Mouse (Mus musculus) small intestine, adult 2 months (tissue): ENCODE results near the gene Nectin3. TPM values are rescaled to one million over a fixed set of nuclear protein-coding genes. Genes with fewer than 3 reads are reported as not detected.

Experiments used
- H3K27ac ChIP-seq: fragments of 200-500 bp; 2 replicates; pipeline ENCODE4 v1.5.1; 2012; ENCODE audit warnings: low read depth, low read length, control low read depth, inconsistent platforms; ENCODE audit not compliant: insufficient read depth
- H3K27me3 ChIP-seq: fragments of 200-500 bp; 2 replicates; pipeline ENCODE4 v1.6.1; 2012; ENCODE audit warnings: mild to moderate bottlenecking, moderate library complexity, low read length, inconsistent platforms; ENCODE audit not compliant: control insufficient read depth, insufficient read depth
- H3K36me3 ChIP-seq: fragments of 200-500 bp; 2 replicates; pipeline ENCODE4 v1.6.1; 2012; ENCODE audit warnings: mild to moderate bottlenecking, low read length, control low read depth, inconsistent platforms; ENCODE audit not compliant: control insufficient read depth, insufficient read depth
- H3K4me1 ChIP-seq: fragments of 200-500 bp; 2 replicates; pipeline ENCODE4 v1.6.1; 2012; ENCODE audit warnings: low read length, inconsistent platforms, mixed read lengths; ENCODE audit not compliant: control insufficient read depth, insufficient read depth, insufficient read length
- H3K4me3 ChIP-seq: fragments of 200-500 bp; 2 replicates; pipeline ENCODE4 v1.5.1; 2012; ENCODE audit warnings: low read depth, mild to moderate bottlenecking, control low read depth, inconsistent platforms, low read length, moderate library complexity
- CTCF ChIP-seq: fragments of 200-500 bp; IDR thresholded peaks from 2 replicates; pipeline ENCODE4 v1.5.1; 2012; ENCODE audit warnings: low read depth, mild to moderate bottlenecking, control low read depth, inconsistent platforms, low read length, moderate library complexity, mixed read lengths; ENCODE audit not compliant: insufficient replicate concordance, insufficient read length; ENCODE audit errors: extremely low read depth
- POLR2A ChIP-seq: fragments of 200-500 bp; IDR thresholded peaks from 2 replicates; pipeline ENCODE4 v1.6.1; 2012; ENCODE audit warnings: low read depth, mild to moderate bottlenecking, control low read depth, inconsistent platforms, low read length, moderate library complexity
- WGBS: fragments of 180-500 bp; shearing (Covaris S2); methylation state at CpG from one replicate; pipeline ENCODE4 v1.1.7; 2018; 5-methylcytosine and 5-hydroxymethylcytosine counted together
- polyA plus RNA-seq: library from polyadenylated mRNA; depleted of rRNA; stranded (reverse); fragments of >200 nt; gene quantifications from 2 replicates; pipeline ENCODE4 v1.2.3, GENCODE M21; 2012

Nectin3 gene
- polyA plus RNA-seq, 1 experiment: 15.7 TPM

DNA sequence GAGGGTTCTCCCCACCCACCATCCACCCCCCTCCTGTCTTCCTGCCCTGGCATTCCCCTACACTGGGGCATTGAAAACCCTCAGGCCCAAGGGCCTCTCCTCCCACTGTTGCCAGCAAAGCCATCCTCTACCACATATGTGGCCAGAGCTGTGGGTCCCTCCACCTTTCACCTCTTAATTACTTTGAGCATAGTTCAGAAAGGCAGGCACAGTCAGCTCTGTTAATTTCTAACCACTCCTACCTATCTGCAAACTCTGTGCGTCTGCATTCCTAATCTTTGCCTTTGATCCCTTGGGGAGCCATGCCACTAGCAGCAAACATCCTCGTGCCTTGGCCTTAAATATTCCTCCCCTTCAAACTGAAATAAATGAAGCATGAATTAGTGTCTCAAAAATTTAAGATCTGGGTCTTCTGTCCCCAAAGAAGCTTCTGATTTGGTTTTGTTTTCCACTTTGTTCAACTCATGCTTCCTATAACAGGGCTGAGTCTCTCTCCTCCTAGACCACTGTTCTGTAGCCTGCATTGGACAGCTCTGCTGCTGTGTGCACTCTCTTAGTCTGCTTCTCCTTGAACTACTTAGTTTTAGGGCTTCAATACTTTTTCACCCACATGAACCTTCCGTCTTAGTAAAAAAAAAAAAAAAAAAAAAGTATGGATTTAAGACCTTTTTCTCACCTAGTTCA lies 9.1 kb upstream of the Nectin3 start:
- H3K4me3 ChIP-seq: no peak overlapping the region
- WGBS: 29% methylated on average over 3 of the region's 3 CpGs
- H3K36me3 ChIP-seq: no peaks in the 10 kb centered on the region
- peaks cover 4% of the 10 kb centered on the region; the same call in 1 of the 2 replicates for H3K4me1 ChIP-seq
- H3K27me3 ChIP-seq: no peaks in the 10 kb centered on the region
- no peak for TF ChIP-seq POLR2A
- TF ChIP-seq CTCF: no peak
- peak overlapping the region; percentile 27; the same call in 1 of the 2 replicates for H3K27ac ChIP-seq

DNA sequence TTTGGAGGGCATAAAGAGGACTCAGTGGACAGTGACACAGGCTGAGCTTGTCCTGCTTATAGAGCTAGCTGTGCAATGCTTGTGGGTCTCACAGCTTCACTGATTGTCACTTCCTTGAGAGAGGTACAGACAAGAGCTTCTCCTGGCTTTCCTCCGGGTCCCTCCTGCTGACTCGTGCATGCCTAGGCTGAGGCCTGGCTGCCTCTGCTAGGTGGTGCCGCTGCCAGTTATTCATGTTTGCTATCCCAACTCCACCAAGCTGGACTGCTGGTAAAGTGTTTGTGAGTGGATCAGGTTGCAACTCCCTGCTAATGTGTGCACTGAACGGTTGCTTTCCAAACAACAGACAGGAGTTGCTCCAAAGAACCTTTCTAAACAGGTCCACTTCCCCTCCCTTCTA lies 5.7 kb upstream of the Nectin3 start:
- Histone ChIP-seq H3K27ac (no peak overlapping the region), H3K4me3 (no peak overlapping the region), H3K4me1 (peaks cover 4% of the 10 kb centered on the region; the same call in 1 of the 2 replicates), H3K36me3 (no peaks in the 10 kb centered on the region), H3K27me3 (no peaks in the 10 kb centered on the region)
- TF ChIP-seq CTCF: no peak
- no peak for TF ChIP-seq POLR2A
- 85% methylated on average over 4 of the region's 4 CpGs for WGBS

DNA sequence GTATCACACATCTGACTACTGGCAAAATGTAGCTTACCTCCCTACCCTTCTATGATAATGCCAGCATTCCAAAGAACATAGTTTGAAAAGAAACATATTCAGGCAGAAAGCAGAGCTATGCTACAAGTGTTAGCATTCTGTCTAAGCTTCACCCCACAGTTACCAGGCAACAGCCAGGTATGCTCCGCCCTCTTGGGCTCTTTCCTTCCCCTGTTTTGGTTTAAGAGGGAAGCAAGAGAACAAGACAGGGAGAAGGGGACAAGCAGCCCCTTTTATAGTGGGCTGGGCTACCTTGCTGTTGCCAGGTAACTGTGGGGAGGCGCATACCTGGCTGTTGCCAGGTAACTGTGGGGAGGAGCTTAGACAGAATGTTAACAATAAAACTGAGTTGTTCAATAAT lies 4.0 kb upstream of the Nectin3 start:
- Histone ChIP-seq H3K4me1 (peaks cover 2% of the 10 kb centered on the region), H3K27me3 (no peaks in the 10 kb centered on the region), H3K4me3 (no peak overlapping the region), H3K36me3 (no peaks in the 10 kb centered on the region), H3K27ac (no peak overlapping the region)
- 66% methylated on average over 2 of the region's 2 CpGs for WGBS
- TF ChIP-seq POLR2A (no peak), CTCF (no peak)

DNA sequence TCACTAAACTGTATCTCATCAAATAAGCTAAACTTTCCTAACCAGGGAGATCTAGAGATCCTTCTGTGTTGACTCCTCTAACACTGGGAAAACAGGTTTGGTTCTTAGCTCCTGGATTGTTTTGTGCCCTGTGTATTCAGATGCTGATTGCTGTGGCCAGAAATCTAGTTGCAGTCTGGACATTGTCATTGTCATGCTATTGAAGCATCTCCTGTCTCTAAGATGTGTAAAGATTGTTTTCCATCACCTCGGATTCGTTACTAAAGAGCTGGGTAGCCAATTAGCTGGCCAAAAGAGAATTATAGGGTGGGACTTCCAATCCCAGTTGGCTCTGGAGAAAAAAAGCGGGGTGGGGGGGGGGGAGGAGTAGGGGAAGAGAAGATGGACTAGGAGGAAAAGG lies 2.4 kb upstream of the Nectin3 start:
- WGBS: 92% methylated on average over 3 of the region's 3 CpGs
- Histone ChIP-seq H3K27me3 (no peaks in the 10 kb centered on the region; the same call in 1 of the 2 replicates), H3K27ac (no peak overlapping the region), H3K36me3 (no peaks in the 10 kb centered on the region), H3K4me1 (no peaks in the 10 kb centered on the region; the same call in 1 of the 2 replicates), H3K4me3 (no peak overlapping the region)
- no peak for TF ChIP-seq POLR2A
- no peak for TF ChIP-seq CTCF

DNA sequence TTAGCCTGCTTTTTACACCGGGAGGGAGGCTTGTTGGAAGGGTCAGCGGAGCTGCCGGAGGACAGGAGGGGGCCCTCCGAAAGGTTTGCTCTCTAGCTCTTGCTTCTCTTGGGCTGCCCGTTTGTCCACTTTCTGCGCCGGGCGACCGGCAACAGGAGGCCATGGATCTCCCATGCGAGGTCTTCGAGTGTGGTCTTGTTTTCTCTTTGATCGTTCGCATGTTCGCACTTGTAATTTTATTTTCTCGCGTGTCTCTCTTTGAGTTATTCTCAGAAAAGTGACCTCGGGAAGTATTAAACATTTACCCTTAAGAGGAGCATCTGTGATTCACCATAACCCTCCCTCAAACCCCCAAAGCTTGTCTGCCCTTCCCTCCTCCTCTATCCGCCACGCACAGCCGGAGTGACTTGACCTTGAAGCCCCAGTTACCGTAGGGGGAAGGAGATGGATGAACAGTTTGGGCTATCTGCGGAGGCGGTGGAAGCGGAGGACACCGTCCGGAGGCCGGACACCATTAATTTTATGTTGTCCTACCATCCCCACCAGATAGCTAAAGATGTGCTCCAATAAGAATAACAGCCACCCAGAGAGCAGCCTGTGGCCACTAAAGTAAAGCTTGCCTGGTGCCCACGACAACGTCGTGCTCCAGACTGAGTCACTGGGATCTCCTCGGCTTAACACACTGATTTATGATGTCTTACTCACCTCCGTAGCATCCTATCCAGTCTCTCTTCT lies 472 bp downstream of the Nectin3 start:
- no peaks in the 10 kb centered on the region; the same call in 1 of the 2 replicates for H3K4me1 ChIP-seq
- no peaks in the 10 kb centered on the region for H3K36me3 ChIP-seq
- peak overlapping the region; percentile 57 for H3K27ac ChIP-seq
- WGBS: under 1% methylated on average over 32 of the region's 32 CpGs
- TF ChIP-seq CTCF (no peak), POLR2A (no peak)
- H3K27me3 ChIP-seq: no peaks in the 10 kb centered on the region; the same call in 1 of the 2 replicates
- peak overlapping the region; percentile 100 for H3K4me3 ChIP-seq

DNA sequence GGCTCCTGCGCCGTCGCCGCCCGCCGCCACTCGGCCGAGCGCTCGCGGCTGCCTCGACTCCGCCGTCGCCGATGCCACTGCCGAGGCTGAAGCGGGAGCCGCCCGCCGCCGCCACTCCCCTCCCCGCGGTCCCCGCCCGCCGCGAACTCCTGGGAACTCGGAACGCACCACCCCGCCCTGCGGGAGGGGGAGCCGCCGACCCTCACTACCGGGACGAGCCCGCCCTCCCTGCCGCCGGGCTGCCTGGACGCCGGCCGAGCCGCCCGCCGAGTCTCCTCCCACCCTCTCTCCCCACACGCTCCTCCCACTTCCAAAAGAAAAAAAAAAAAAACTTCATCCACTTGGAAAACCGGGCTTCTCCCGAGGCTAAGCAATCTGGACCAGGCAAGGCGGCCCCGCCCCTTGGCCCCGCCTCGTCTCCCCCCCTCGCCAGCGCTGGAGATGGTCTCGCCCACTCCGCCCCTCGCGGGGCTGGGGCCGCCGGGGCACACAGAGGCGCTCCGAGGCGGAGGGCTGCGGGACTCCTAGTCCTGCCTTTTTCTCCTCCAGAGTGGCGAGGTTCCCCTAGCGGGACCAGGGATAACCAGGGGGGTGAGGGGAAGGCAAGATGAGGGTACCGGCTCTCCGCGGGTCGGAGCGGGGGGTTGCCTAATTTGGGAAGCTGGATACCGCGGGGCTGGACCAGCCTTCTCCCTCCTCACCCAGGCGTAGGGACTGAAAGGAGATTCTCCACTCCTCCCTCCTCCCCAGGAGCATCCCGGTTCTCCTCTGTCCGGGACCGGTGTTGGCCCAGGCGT lies 1.2 kb downstream of the Nectin3 start:
- peak overlapping the region; percentile 100 for H3K4me3 ChIP-seq
- H3K27me3 ChIP-seq: no peaks in the 10 kb centered on the region; the same call in 1 of the 2 replicates
- H3K36me3 ChIP-seq: no peaks in the 10 kb centered on the region
- TF ChIP-seq POLR2A: peak; percentile 96
- no peak for TF ChIP-seq CTCF
- H3K4me1 ChIP-seq: no peaks in the 10 kb centered on the region; the same call in 1 of the 2 replicates
- peak overlapping the region; percentile 94 for H3K27ac ChIP-seq
- under 1% methylated on average over 78 of the region's 78 CpGs for WGBS
